Comparison of ENCODE assay signal across 23 mouse cellular contexts in the genomic region with DNA sequence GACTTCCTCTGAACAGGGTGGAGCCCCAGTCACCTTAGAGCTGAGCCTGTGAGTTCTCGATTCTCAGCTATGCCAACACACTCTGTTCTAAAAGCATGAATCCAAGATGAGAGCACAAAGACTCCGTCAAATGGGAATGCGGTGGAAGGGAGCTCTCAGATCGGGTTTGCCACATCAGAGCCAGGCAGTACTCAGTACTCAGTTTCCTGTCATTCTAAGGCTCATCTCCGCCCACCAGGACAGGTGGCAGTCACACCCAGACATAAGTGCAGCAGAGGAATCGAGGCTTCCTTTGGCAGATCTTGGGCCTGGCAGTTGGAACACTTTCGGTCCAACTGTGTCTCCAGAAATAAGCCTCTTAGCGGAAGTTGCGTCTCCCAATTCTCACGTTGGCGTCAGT.
A peak's percentile ranks its signal among the peaks of the same experiment; 100 is the strongest.
DNase-seq lines count a peak whose midpoint lies in the region; TF ChIP-seq lines count a peak whose summit lies in the region.
"Had no signal": no experiment of that assay in that cellular context is flagged by ENCODE, and none has a peak within 500 bp of the region (broad histone marks: within the 10 kb centered on the region; RNA-seq: fewer than 3 reads in every experiment).

No protein-coding gene starts in this region.

- WGBS in cerebellum, adult 2 months, result 48% methylated on average over 11 of the region's 11 CpGs

- no peak for TF ChIP-seq CTCF in cerebellum, adult 2 months (IDR thresholded peaks at IDR 0.05; ENCODE audit: borderline replicate concordance, insufficient read depth, low read depth, low read length)

- H3K4me1 ChIP-seq in cerebellum, adult 2 months (ENCODE audit: control insufficient read depth, insufficient read depth, low read length), result no peaks in the 10 kb centered on the region
- H3K4me1 ChIP-seq: embryonic facial prominence, embryonic 15.5 days; forebrain, embryonic 10.5 days; forebrain, embryonic 15.5 days; heart, embryonic 10.5 days; heart, embryonic 15.5 days; hindbrain, embryonic 10.5 days; intestine, embryonic 15.5 days had no signal

- no peak overlapping the region for H3K4me3 ChIP-seq in cerebellum, adult 2 months (replicated peaks; ENCODE audit: insufficient read depth, low read depth, low read length)
- H3K4me3 ChIP-seq: embryonic facial prominence, embryonic 15.5 days; erythroblast, embryonic 14.5 days; forebrain, embryonic 10.5 days; forebrain, embryonic 15.5 days; gastrocnemius, adult 2 months; heart, embryonic 10.5 days; heart, embryonic 15.5 days; hindbrain, embryonic 10.5 days; intestine, embryonic 15.5 days had no signal

- no peak overlapping the region for H3K27ac ChIP-seq in cerebellum, adult 2 months (ENCODE audit: insufficient read depth, low read length)
- H3K27ac ChIP-seq: embryonic facial prominence, embryonic 15.5 days; forebrain, embryonic 10.5 days; forebrain, embryonic 15.5 days; gastrocnemius, adult 2 months; heart, embryonic 10.5 days; heart, embryonic 15.5 days; hindbrain, embryonic 10.5 days; hindbrain, embryonic 14.5 days; intestine, embryonic 15.5 days had no signal

- intact Hi-C loops in heart, postnatal 10 days (cut with DNase I), result no loop called here

- H3K27me3 ChIP-seq in cerebellum, adult 2 months (ENCODE audit: control insufficient read depth, insufficient read depth, low read length), result no peaks in the 10 kb centered on the region
- H3K27me3 ChIP-seq: embryonic facial prominence, embryonic 15.5 days; forebrain, embryonic 15.5 days; heart, embryonic 15.5 days; intestine, embryonic 15.5 days had no signal

- TF ChIP-seq POLR2A in cerebellum, adult 2 months (IDR thresholded peaks at IDR 0.05; ENCODE audit: borderline replicate concordance, insufficient read depth, low read length), result no peak

- peak; percentile 31 to 34 for DNase-seq in cerebellum, postnatal 14 days
- DNase-seq in cerebellum, adult 2 months, result no peak
- DNase-seq in heart, adult 11 months, result peak; percentile 57
- DNase-seq in heart, postnatal 10 days, result no peak
- peak; percentile 5 for DNase-seq in right cerebral cortex, adult 18-20 months
- DNase-seq in right cerebral cortex, postnatal 14 days, result no peak
- peak; percentile 4 to 5 for DNase-seq in layer of hippocampus, postnatal 36 days
- DNase-seq in adrenal gland, postnatal 10 days, result no peak
- DNase-seq: adrenal gland, postnatal 14 days; cerebellum, adult 18-20 months; embryo, embryonic 11 days; gastrocnemius, adult 2 months; gastrocnemius, postnatal 36 days; heart, adult 18-20 months had no signal

Comparison
In these comparisons a context has a peak if more than half of its experiments do, and no peak if none do; other contexts are left out.
1. DNase-seq: peak in cerebellum, postnatal 14 days (2 of 2), heart, adult 11 months (single experiment), right cerebral cortex, adult 18-20 months (single experiment) and layer of hippocampus, postnatal 36 days (2 of 2); none in cerebellum, adult 2 months (0 of 2), heart, postnatal 10 days (0 of 2), right cerebral cortex, postnatal 14 days (single experiment) and adrenal gland, postnatal 10 days (single experiment).